Mouse (Mus musculus): Measurements from ENCODE around the gene Slc35f4.

Slc35f4 gene

GRCm38 (mm10) chr14:49525931-49526291 is at the start of gene Slc35f4:
Gene Slc35f4 (minus strand): TSS chr14:49526046.
- DNase-seq: no peak

GRCm38 (mm10) chr14:49568369-49568768 is 42.5 kb upstream of the Slc35f4 start:
- no peak for DNase-seq

- no peak for DNase-seq
These were observed 34.9 kb upstream of the Slc35f4 start for GRCm38 (mm10) chr14:49560706-49561105.

GRCm38 (mm10) chr14:49540104-49540503 is 14.3 kb upstream of the Slc35f4 start:
- DNase-seq: no peak

- DNase-seq: peak in 1 of 2 experiments; percentile 1
These were observed 493 bp downstream of the Slc35f4 start for GRCm38 (mm10) chr14:49525176-49525930.

- no peak for DNase-seq
These were observed 1.2 kb downstream of the Slc35f4 start for GRCm38 (mm10) chr14:49524665-49525064.

- DNase-seq: no peak
These were observed 10.7 kb downstream of the Slc35f4 start for GRCm38 (mm10) chr14:49515096-49515665.

GRCm38 (mm10) chr14:49514137-49514536 is 11.7 kb downstream of the Slc35f4 start:
- no peak for DNase-seq

- no peak for DNase-seq
These were observed 30.7 kb downstream of the Slc35f4 start for GRCm38 (mm10) chr14:49495192-49495591.

GRCm38 (mm10) chr14:49493793-49494192 is 32.1 kb downstream of the Slc35f4 start:
- DNase-seq: no peak

- no peak for DNase-seq
These were observed 33.3 kb downstream of the Slc35f4 start for GRCm38 (mm10) chr14:49492506-49492905.

- DNase-seq: no peak
These were observed 49.2 kb downstream of the Slc35f4 start for GRCm38 (mm10) chr14:49476602-49477001.

GRCm38 (mm10) chr14:49461761-49462160 is 64.1 kb downstream of the Slc35f4 start:
- no peak for DNase-seq

- no peak for DNase-seq
These were observed 65.0 kb downstream of the Slc35f4 start for GRCm38 (mm10) chr14:49460799-49461198.

- no peak for DNase-seq
These were observed 71.4 kb downstream of the Slc35f4 start for GRCm38 (mm10) chr14:49454283-49454914.

GRCm38 (mm10) chr14:49453782-49454181 is 72.1 kb downstream of the Slc35f4 start:
- no peak for DNase-seq

- DNase-seq: no peak
These were observed 78.2 kb downstream of the Slc35f4 start for GRCm38 (mm10) chr14:49447669-49448068.

- no peak for DNase-seq
These were observed 79.4 kb downstream of the Slc35f4 start for GRCm38 (mm10) chr14:49446461-49446860.

- no peak for DNase-seq
These were observed 89.0 kb downstream of the Slc35f4 start for GRCm38 (mm10) chr14:49436811-49437210.

GRCm38 (mm10) chr14:49431821-49432220 is 94.0 kb downstream of the Slc35f4 start:
- no peak for DNase-seq

GRCm38 (mm10) chr14:49392482-49392881 is 133.4 kb downstream of the Slc35f4 start:
- DNase-seq: no peak

GRCm38 (mm10) chr14:49362161-49362560 is 163.7 kb downstream of the Slc35f4 start:
- no peak for DNase-seq

- no peak for DNase-seq
These were observed 170.3 kb downstream of the Slc35f4 start for GRCm38 (mm10) chr14:49355561-49355960.

- no peak for DNase-seq
These were observed 177.0 kb downstream of the Slc35f4 start for GRCm38 (mm10) chr14:49348897-49349250.

Data from thymus, adult 18-20 months (tissue).